Mouse (Mus musculus): Measurements from ENCODE around the gene Gm128.

GRCm38 (mm10) chr3:95218466-95219137, 22.8 kb downstream of the Gm128 start:
- TF ChIP-seq CTCF (IDR thresholded peaks at IDR 0.05; ENCODE audit: low read depth) (no peak), EP300 (IDR thresholded peaks at IDR 0.05; ENCODE audit: low read depth) (no peak)

Data from liver, embryonic 14.5 days (tissue).